8 mouse cellular contexts compared by ENCODE assay signal in the genomic region with DNA sequence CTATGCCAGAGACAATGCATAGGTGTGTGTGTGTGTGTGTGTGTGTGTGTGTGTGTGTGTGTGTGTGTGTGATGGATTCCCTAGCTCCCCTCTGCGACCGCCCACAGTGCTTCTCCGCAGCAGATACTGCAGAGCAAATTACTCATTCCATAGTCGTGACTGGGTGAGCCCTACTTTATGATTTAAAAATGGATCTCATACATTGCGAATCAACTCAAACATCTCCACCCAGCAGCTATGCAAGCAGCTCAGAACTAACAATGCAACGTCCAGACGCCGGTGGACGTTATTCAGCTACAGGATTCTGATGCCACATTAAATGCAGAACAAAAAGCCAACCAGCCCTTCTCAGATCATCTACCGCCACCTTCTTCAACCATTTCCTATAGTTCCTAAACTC. TPM values are rescaled to one million over a fixed set of nuclear protein-coding genes. Genes with fewer than 3 reads are reported as not detected.
DNase-seq lines count a peak whose midpoint lies in the region; ATAC-seq lines count a peak whose summit lies in the region.

No protein-coding gene starts in this region.

- H3K9ac ChIP-seq in embryonic facial prominence, embryonic 11.5 days (replicated peaks; ENCODE audit: low read length): peak overlapping the region; percentile 68
- peak overlapping the region; percentile 71 for H3K9ac ChIP-seq in hindbrain, embryonic 12.5 days
- H3K9ac ChIP-seq in limb, embryonic 13.5 days: peak overlapping the region; percentile 67
- H3K9ac ChIP-seq in neural tube, embryonic 14.5 days (replicated peaks; ENCODE audit: low read depth, low read length): peak overlapping the region; percentile 84

- ATAC-seq in embryonic facial prominence, embryonic 11.5 days (replicated peaks; ENCODE audit: insufficient number of reproducible peaks, low FRiP score, low TSS enrichment, low read depth): no peak
- peak; percentile 17 for ATAC-seq in hindbrain, embryonic 12.5 days (ENCODE audit: low FRiP score)
- no peak for ATAC-seq in limb, embryonic 13.5 days (ENCODE audit: low FRiP score, low read depth)
- peak; percentile 44 for ATAC-seq in neural tube, embryonic 14.5 days (ENCODE audit: low read depth)

- peak; percentile 55 for DNase-seq in adrenal gland, postnatal 10 days
- no peak for DNase-seq in adrenal gland, adult 8-10 months
- DNase-seq in B cell, adult 2 months: peak; percentile 39 to 47
- no peak for DNase-seq in embryonic facial prominence, embryonic 11.5 days (ENCODE audit: low spot score)
- DNase-seq in urinary bladder, postnatal 4 days (ENCODE audit: low spot score in 2 of 2): no peak

- H3K9me3 ChIP-seq in embryonic facial prominence, embryonic 11.5 days (replicated peaks; ENCODE audit: control insufficient read depth, low read length): no peaks in the 10 kb centered on the region
- H3K9me3 ChIP-seq in hindbrain, embryonic 12.5 days (replicated peaks): no peaks in the 10 kb centered on the region
- no peaks in the 10 kb centered on the region for H3K9me3 ChIP-seq in limb, embryonic 13.5 days
- no peaks in the 10 kb centered on the region for H3K9me3 ChIP-seq in neural tube, embryonic 14.5 days (ENCODE audit: control insufficient read depth, low read length)

- 7% methylated on average over 10 of the region's 10 CpGs for WGBS in embryonic facial prominence, embryonic 11.5 days
- 4% methylated on average over 10 of the region's 10 CpGs for WGBS in hindbrain, embryonic 12.5 days
- 4% methylated on average over 10 of the region's 10 CpGs for WGBS in limb, embryonic 13.5 days
- WGBS in neural tube, embryonic 14.5 days: 2% methylated on average over 10 of the region's 10 CpGs

- no peak overlapping the region for H3K27ac ChIP-seq in embryonic facial prominence, embryonic 11.5 days (replicated peaks; ENCODE audit: low read depth, low read length)
- H3K27ac ChIP-seq in hindbrain, embryonic 12.5 days: peak overlapping the region; percentile 84
- peak overlapping the region; percentile 58; the same call in 1 of the 2 replicates for H3K27ac ChIP-seq in limb, embryonic 13.5 days
- H3K27ac ChIP-seq in neural tube, embryonic 14.5 days (ENCODE audit: low read depth, low read length): peak overlapping the region; percentile 85

- peak overlapping the region; percentile 76 for H3K4me2 ChIP-seq in embryonic facial prominence, embryonic 11.5 days (ENCODE audit: low read depth, low read length)
- H3K4me2 ChIP-seq in hindbrain, embryonic 12.5 days (replicated peaks): peak overlapping the region; percentile 82
- H3K4me2 ChIP-seq in limb, embryonic 13.5 days (replicated peaks): peak overlapping the region; percentile 86
- peak overlapping the region; percentile 91 for H3K4me2 ChIP-seq in neural tube, embryonic 14.5 days (ENCODE audit: low read depth, low read length)

- no peaks in the 10 kb centered on the region; the same call in 1 of the 2 replicates for H3K4me1 ChIP-seq in embryonic facial prominence, embryonic 11.5 days (ENCODE audit: control insufficient read depth, insufficient read depth, low read length)
- peaks cover 14% of the 10 kb centered on the region for H3K4me1 ChIP-seq in hindbrain, embryonic 12.5 days
- H3K4me1 ChIP-seq in limb, embryonic 13.5 days: peaks cover 16% of the 10 kb centered on the region; the same call in 1 of the 2 replicates
- H3K4me1 ChIP-seq in neural tube, embryonic 14.5 days (ENCODE audit: control insufficient read depth, insufficient read depth, low read length): peaks cover 6% of the 10 kb centered on the region; the same call in 1 of the 2 replicates

- H3K36me3 ChIP-seq in embryonic facial prominence, embryonic 11.5 days (replicated peaks; ENCODE audit: control insufficient read depth, insufficient read depth, low read depth, low read length): no peaks in the 10 kb centered on the region
- H3K36me3 ChIP-seq in hindbrain, embryonic 12.5 days: peaks cover 15% of the 10 kb centered on the region
- peaks cover 7% of the 10 kb centered on the region for H3K36me3 ChIP-seq in limb, embryonic 13.5 days
- H3K36me3 ChIP-seq in neural tube, embryonic 14.5 days (ENCODE audit: control insufficient read depth, insufficient read depth, low read length): peaks cover 13% of the 10 kb centered on the region; the same call in 1 of the 2 replicates

- H3K27me3 ChIP-seq in embryonic facial prominence, embryonic 11.5 days (ENCODE audit: control insufficient read depth, insufficient read depth, low read length): no peaks in the 10 kb centered on the region
- H3K27me3 ChIP-seq in hindbrain, embryonic 12.5 days: no peaks in the 10 kb centered on the region
- H3K27me3 ChIP-seq in limb, embryonic 13.5 days: no peaks in the 10 kb centered on the region
- no peaks in the 10 kb centered on the region for H3K27me3 ChIP-seq in neural tube, embryonic 14.5 days (ENCODE audit: control insufficient read depth, insufficient read depth, low read length)

- H3K4me3 ChIP-seq in embryonic facial prominence, embryonic 11.5 days (ENCODE audit: low read depth, low read length): peak overlapping the region; percentile 62
- peak overlapping the region; percentile 61 for H3K4me3 ChIP-seq in hindbrain, embryonic 12.5 days
- H3K4me3 ChIP-seq in limb, embryonic 13.5 days: peak overlapping the region; percentile 61
- H3K4me3 ChIP-seq in neural tube, embryonic 14.5 days (ENCODE audit: low read depth, low read length): peak overlapping the region; percentile 74

RNA-seq across cellular contexts. Expression of a gene that starts 0.5 kb away (rescaled TPM):
- total RNA-seq in adrenal gland, postnatal 10 days (2021): 100 to 1,000 TPM; 254 to 383 TPM
- 100 to 1,000 TPM; 180 to 417 (median 331) TPM for total RNA-seq in adrenal gland, adult 8-10 months (2022)
- 67.8 and 86.1 TPM in 2 replicates for polyA plus RNA-seq in embryonic facial prominence, embryonic 11.5 days (2014; fragmentation: Nextera tagmentation; extraction: Ambion mirVana)
- 108 and 118 TPM in 2 replicates for polyA plus RNA-seq in hindbrain, embryonic 12.5 days (2016; fragmentation: Nextera tagmentation; extraction: Ambion mirVana)
- polyA plus RNA-seq in limb, embryonic 13.5 days (2015; fragmentation: Nextera tagmentation; extraction: Ambion mirVana): 54.2 and 55.2 TPM in 2 replicates
- polyA plus RNA-seq in neural tube, embryonic 14.5 days (2014; fragmentation: Nextera tagmentation; extraction: Ambion mirVana): 99.3 and 103 TPM in 2 replicates

Comparison
In these comparisons a context has a peak if more than half of its experiments do, and no peak if none do; other contexts are left out.
1. DNase-seq: peak in adrenal gland, postnatal 10 days (single experiment) and B cell, adult 2 months (2 of 2); none in adrenal gland, adult 8-10 months (single experiment), embryonic facial prominence, embryonic 11.5 days (single experiment) and urinary bladder, postnatal 4 days (0 of 2).
2. ATAC-seq: peak in hindbrain, embryonic 12.5 days (single experiment) and neural tube, embryonic 14.5 days (single experiment); none in embryonic facial prominence, embryonic 11.5 days (single experiment) and limb, embryonic 13.5 days (single experiment).
3. Peak in every context shown above with its lines, with median percentiles within 50 percentile points of each other: H3K4me2 ChIP-seq, H3K4me3 ChIP-seq and H3K9ac ChIP-seq.